Mouse (Mus musculus): Measurements from ENCODE around the gene Galr3. TPM values are rescaled to one million over a fixed set of nuclear protein-coding genes. Genes with fewer than 3 reads are reported as not detected.
A peak's percentile ranks its signal among the peaks of the same experiment; 100 is the strongest.

The Galr3 gene
- polyA plus RNA-seq, 1 experiment = not detected

DNA sequence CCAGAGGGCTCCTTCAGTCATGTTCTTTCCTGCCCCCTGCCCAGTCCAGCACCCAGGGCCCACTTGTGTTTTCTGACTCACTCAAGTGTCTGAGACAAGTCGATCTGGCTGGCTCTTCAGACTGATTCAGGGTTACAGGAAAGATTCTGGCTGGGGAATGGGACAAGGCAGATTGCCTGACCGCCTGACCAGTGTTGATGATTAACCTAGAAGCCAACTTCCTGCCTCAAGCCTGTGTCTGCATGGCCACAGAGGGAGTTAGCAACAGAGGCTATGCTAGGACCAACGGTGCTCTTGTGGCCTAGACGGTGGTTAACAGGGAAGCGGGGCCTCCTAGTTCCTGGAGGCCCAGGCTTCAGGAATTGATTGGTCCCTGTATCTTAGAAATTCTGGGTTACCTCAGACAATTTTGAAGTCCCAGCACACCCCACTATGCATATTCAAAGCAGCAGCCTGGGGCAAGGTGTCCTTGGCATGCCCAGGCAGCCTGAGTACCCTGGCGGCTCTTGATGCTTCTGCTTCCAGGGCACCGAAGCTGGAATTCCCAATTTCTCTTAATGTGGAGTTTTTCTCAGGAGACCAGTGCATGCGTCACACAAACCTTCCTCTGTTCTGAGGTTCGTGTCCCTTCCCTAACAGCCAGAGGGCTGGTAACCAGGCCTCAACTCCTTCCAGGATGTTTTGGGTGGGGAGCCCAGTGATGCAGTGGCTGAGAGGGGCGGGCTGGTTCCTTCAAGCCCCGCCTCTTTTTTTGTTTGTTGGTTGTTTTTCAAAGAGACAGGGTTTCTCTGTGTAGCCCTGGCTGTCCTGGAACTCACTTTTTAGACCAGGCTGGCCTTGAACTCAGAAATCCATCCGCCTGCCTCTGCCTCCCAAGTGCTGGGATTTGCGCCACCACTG lies 10.0 kb downstream of the Galr3 start:
- Histone ChIP-seq H3K27ac (ENCODE audit: control insufficient read depth, insufficient read depth, low read depth, low read length, poor library complexity) (no peak overlapping the region), H3K4me3 (replicated peaks; ENCODE audit: control insufficient read depth, low read depth, low read length) (no peak overlapping the region), H3K4me1 (ENCODE audit: control insufficient read depth, insufficient read depth, low read length) (no peaks in the 10 kb centered on the region)
- no peak for TF ChIP-seq CTCF (IDR thresholded peaks at IDR 0.05; ENCODE audit: control insufficient read depth, insufficient read depth, low read length)
- TF ChIP-seq POLR2A (IDR thresholded peaks at IDR 0.05; ENCODE audit: borderline replicate concordance, control insufficient read depth, low read depth, low read length) = no peak
- 51% methylated on average over 13 of the region's 13 CpGs for WGBS

DNA sequence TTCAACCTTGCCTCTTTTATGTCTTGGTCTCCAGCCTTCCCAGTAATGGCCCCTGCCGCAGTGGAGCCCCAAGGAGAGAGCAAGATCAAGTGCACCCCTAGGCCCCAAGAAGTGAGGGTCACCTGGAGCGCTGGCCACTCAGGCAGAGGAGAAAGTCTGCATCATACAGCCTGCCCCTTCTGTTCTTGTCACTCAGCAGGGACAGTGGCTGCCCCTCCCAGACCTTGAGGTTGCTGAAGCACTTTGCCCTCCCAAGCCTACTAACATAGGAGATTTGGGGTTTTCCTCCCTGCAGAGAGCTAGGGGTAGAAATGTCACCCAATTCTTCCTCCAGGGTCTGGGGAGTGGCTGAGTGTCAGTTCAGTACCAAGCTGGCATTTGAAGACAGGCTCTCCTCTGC lies 10.7 kb downstream of the Galr3 start:
- WGBS = 89% methylated on average over 2 of the region's 2 CpGs
- no peak overlapping the region for H3K27ac ChIP-seq (ENCODE audit: control insufficient read depth, insufficient read depth, low read depth, low read length, poor library complexity)
- no peaks in the 10 kb centered on the region for H3K4me1 ChIP-seq (ENCODE audit: control insufficient read depth, insufficient read depth, low read length)
- H3K4me3 ChIP-seq (replicated peaks; ENCODE audit: control insufficient read depth, low read depth, low read length) = no peak overlapping the region
- TF ChIP-seq POLR2A (IDR thresholded peaks at IDR 0.05; ENCODE audit: borderline replicate concordance, control insufficient read depth, low read depth, low read length) = no peak
- TF ChIP-seq CTCF (IDR thresholded peaks at IDR 0.05; ENCODE audit: control insufficient read depth, insufficient read depth, low read length) = no peak

DNA sequence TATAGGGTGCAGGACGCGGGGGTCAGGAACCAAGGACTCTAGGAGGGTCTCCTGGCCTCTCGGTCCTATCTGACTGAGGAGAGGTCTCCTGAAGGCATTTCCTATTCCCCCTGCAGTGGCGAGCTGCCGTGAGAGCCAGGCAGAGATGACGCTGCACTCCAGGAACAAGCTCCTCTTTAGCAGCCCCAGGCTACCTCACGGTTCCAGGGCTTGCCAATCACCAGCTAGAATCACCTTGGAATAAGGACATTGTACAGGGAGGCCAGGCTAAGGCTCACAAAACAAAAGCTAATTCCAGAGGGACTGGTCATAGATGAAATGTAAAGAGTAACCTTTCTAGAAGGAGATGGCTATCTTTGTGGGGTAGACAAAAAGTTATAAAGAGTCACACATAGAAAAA lies 14.9 kb downstream of the Galr3 start:
- peaks cover 2% of the 10 kb centered on the region; the same call in 1 of the 2 replicates for H3K4me1 ChIP-seq (ENCODE audit: control insufficient read depth, insufficient read depth, low read length)

DNA sequence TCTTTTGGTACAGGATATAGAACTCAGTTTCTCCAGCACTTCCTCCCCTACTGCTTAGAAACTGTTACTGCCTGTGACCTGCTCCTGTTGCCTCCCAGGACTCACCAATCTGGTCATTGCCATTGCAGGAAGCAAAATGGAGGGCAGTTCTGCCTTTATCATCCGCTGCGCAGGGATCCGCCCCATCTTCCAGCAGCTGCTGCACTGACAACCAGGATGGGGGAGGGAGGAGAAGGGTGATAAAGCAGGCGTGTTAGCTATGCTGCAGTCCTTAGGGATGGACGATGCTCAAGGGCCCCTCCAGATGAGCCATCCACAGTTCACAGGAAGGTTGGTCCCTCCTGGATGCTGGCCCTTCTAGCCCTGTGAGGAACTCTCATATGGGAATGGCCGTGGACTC lies 16.2 kb downstream of the Galr3 start:
- Histone ChIP-seq H3K4me3 (replicated peaks; ENCODE audit: control insufficient read depth, low read depth, low read length) (no peak overlapping the region), H3K27ac (ENCODE audit: control insufficient read depth, insufficient read depth, low read depth, low read length, poor library complexity) (no peak overlapping the region)

More for the DNA sequence above, 14.9 kb downstream of the Galr3 start:
- no peak overlapping the region for H3K4me3 ChIP-seq (replicated peaks; ENCODE audit: control insufficient read depth, low read depth, low read length)
- H3K27ac ChIP-seq (ENCODE audit: control insufficient read depth, insufficient read depth, low read depth, low read length, poor library complexity) = no peak overlapping the region
- 94% methylated on average over 7 of the region's 7 CpGs for WGBS
- no peak for TF ChIP-seq CTCF (IDR thresholded peaks at IDR 0.05; ENCODE audit: control insufficient read depth, insufficient read depth, low read length)
- TF ChIP-seq POLR2A (IDR thresholded peaks at IDR 0.05; ENCODE audit: borderline replicate concordance, control insufficient read depth, low read depth, low read length) = no peak

DNA sequence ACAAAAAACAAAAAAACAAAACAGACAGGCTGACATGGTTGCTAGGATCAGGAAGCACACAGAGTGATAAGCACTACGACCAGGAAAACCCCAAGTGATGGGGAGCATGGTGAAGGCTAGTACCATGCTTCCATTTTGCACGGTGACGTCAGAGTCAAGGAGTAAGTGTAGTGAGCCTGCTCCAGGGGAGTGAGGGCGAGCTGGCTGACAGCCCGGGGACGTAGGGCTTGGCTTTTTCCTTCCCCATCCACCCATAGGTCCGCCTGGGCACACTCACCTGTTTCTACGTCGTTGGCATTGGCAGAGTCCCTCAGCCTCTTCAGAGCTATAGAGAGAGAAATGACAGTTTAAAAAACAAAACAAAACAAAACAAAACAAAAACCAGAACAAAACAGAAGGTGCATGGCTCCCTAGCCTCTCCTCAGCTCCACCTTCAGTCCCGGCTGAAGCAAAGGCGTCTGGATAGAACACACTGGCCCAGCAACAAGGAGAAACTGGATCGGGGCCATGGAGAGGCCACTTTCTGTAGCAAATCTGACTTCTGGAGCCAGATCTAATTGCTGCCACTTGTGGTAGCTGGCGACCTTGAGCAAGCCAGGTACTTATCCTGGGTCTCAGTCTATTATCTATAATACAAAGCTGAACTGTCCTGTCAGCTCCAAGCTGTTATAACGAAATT lies 19.3 kb downstream of the Galr3 start:
- 74% methylated on average over 14 of the region's 14 CpGs for WGBS

More for the DNA sequence above, 16.2 kb downstream of the Galr3 start:
- 75% methylated on average over 6 of the region's 6 CpGs for WGBS
- peaks cover 2% of the 10 kb centered on the region; the same call in 1 of the 2 replicates for H3K4me1 ChIP-seq (ENCODE audit: control insufficient read depth, insufficient read depth, low read length)
- TF ChIP-seq POLR2A (IDR thresholded peaks at IDR 0.05; ENCODE audit: borderline replicate concordance, control insufficient read depth, low read depth, low read length) (no peak), CTCF (IDR thresholded peaks at IDR 0.05; ENCODE audit: control insufficient read depth, insufficient read depth, low read length) (no peak)

DNA sequence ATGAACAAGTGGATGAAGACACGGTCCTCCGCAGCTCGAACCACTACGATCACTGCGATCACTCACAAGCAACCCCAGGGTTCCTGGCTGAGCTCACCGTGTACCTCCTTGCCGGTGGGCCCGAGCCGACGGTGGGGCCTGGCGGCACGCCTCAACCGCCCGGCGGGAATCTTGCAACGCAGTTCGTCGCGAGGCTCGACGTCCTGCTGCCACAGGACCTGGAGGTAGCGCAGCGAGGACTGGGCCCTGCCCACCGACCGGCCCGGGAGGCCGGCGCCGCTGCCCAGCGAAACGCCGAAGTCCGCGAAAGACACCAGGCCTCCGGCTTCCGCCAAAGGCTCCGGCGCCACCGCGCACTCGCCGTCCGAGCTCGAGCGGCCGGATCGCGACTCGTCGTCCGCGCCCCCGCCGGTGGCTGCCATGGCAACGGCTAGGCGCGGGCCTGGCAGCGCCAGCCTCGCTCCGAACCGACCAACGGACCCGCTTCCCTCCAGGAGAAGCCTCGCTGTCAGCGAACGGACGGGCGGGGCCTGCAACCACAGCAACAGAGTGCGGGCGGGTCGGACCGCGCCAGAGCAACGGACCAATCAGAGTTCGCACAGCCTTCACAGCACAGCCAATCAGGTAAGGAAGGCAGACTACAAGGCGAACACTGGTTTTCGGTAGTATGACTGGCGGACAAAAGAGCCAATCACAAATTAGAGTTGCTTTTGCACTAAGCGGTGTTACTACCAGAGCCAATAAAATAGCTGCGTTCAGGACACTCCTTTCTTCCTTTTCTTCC lies 20.9 kb downstream of the Galr3 start, which contains the start of gene Ankrd54:
TSS of gene Ankrd54 (minus strand) at position 518 of the 784 bp plus-strand sequence.
- TF ChIP-seq POLR2A (IDR thresholded peaks at IDR 0.05; ENCODE audit: borderline replicate concordance, control insufficient read depth, low read depth, low read length) (peak; percentile 96), CTCF (IDR thresholded peaks at IDR 0.05; ENCODE audit: control insufficient read depth, insufficient read depth, low read length) (no peak)
- H3K4me3 ChIP-seq (replicated peaks; ENCODE audit: control insufficient read depth, low read depth, low read length) = peak within 1 kb of the TSS; percentile 97
- peak within 1 kb of the TSS; percentile 88 for H3K27ac ChIP-seq (ENCODE audit: control insufficient read depth, insufficient read depth, low read depth, low read length, poor library complexity)
- H3K4me1 ChIP-seq (ENCODE audit: control insufficient read depth, insufficient read depth, low read length) = peaks cover 5% of the 10 kb centered on the region
- WGBS = under 1% methylated on average over 79 of the region's 80 CpGs

More for the DNA sequence above, 19.3 kb downstream of the Galr3 start:
- peaks cover 5% of the 10 kb centered on the region for H3K4me1 ChIP-seq (ENCODE audit: control insufficient read depth, insufficient read depth, low read length)
- H3K4me3 ChIP-seq (replicated peaks; ENCODE audit: control insufficient read depth, low read depth, low read length) = peak overlapping the region; percentile 35
- no peak overlapping the region for H3K27ac ChIP-seq (ENCODE audit: control insufficient read depth, insufficient read depth, low read depth, low read length, poor library complexity)
- no peak for TF ChIP-seq POLR2A (IDR thresholded peaks at IDR 0.05; ENCODE audit: borderline replicate concordance, control insufficient read depth, low read depth, low read length)
- TF ChIP-seq CTCF (IDR thresholded peaks at IDR 0.05; ENCODE audit: control insufficient read depth, insufficient read depth, low read length) = no peak

DNA sequence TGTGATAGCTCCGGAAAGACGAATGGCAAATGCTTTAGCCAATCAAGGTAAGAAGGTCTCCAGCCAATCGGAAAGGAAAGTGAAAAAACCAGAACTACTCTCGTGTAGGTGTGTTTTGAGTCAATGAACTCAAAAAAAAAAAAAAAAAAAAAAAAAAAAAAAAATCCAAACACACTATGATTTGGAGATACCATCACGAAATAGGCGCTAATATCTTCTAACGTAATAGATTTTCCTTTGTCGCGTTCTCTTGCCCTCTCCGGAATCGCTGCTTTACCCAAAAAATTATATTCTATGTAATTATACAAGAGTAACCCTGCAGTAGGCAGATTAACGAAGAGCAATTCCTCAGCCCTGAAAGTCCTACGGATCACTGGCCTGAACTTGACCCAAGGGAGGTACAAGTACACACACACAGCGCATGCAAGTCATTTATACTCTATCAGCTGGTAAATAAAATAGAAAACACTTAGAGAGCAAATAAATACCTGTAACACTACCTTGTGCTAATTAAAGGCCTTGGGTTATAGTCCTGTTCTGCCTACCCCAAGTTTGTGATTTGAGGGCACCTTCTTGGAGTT lies 21.6 kb downstream of the Galr3 start:
- Histone ChIP-seq H3K4me3 (replicated peaks; ENCODE audit: control insufficient read depth, low read depth, low read length) (peak overlapping the region; percentile 59), H3K27ac (ENCODE audit: control insufficient read depth, insufficient read depth, low read depth, low read length, poor library complexity) (no peak overlapping the region), H3K4me1 (ENCODE audit: control insufficient read depth, insufficient read depth, low read length) (peaks cover 5% of the 10 kb centered on the region)
- 8% methylated on average over 14 of the region's 14 CpGs for WGBS
- TF ChIP-seq CTCF (IDR thresholded peaks at IDR 0.05; ENCODE audit: control insufficient read depth, insufficient read depth, low read length) (no peak), POLR2A (IDR thresholded peaks at IDR 0.05; ENCODE audit: borderline replicate concordance, control insufficient read depth, low read depth, low read length) (no peak)

Data from bone marrow, adult 2 months (tissue).